Mouse (Mus musculus) retina, postnatal 7 days (tissue): ENCODE results near the gene Myo16.

Experiments used
- DNase-seq: peaks from one replicate; pipeline ENCODE4 v3.0.0-alpha.2; 2012; ENCODE audit warnings: low read depth, low spot score

Gene Myo16

GRCm38 (mm10) chr8:10613371-10613770, 459.7 kb downstream of the Myo16 start:
- DNase-seq, result no peak

GRCm38 (mm10) chr8:10619689-10620088, 466.0 kb downstream of the Myo16 start:
- DNase-seq, result no peak

GRCm38 (mm10) chr8:10625262-10625661, 471.6 kb downstream of the Myo16 start:
- no peak for DNase-seq

- no peak for DNase-seq
Measured at GRCm38 (mm10) chr8:10628725-10629124, 475.0 kb downstream of the Myo16 start.

GRCm38 (mm10) chr8:10629862-10630261, 476.2 kb downstream of the Myo16 start:
- DNase-seq, result no peak

- DNase-seq, result no peak
Measured at GRCm38 (mm10) chr8:10631006-10631405, 477.3 kb downstream of the Myo16 start.

- no peak for DNase-seq
Measured at GRCm38 (mm10) chr8:10632603-10633002, 478.9 kb downstream of the Myo16 start.

- no peak for DNase-seq
Measured at GRCm38 (mm10) chr8:10633360-10634140, 479.8 kb downstream of the Myo16 start.

- no peak for DNase-seq
Measured at GRCm38 (mm10) chr8:10634421-10634820, 480.7 kb downstream of the Myo16 start.

GRCm38 (mm10) chr8:10638871-10639270, 485.2 kb downstream of the Myo16 start:
- DNase-seq, result no peak

GRCm38 (mm10) chr8:10640176-10640810, 486.6 kb downstream of the Myo16 start:
- DNase-seq, result no peak

- DNase-seq, result no peak
Measured at GRCm38 (mm10) chr8:10640859-10641258, 487.1 kb downstream of the Myo16 start.

- DNase-seq, result no peak
Measured at GRCm38 (mm10) chr8:10641343-10641742, 487.6 kb downstream of the Myo16 start.

GRCm38 (mm10) chr8:10643244-10643643, 489.5 kb downstream of the Myo16 start:
- DNase-seq, result no peak

- peak; percentile 25 for DNase-seq
Measured at GRCm38 (mm10) chr8:10644481-10644880, 490.8 kb downstream of the Myo16 start.

GRCm38 (mm10) chr8:10645740-10646139, 492.0 kb downstream of the Myo16 start:
- DNase-seq, result no peak

- no peak for DNase-seq
Measured at GRCm38 (mm10) chr8:10646485-10646884, 492.8 kb downstream of the Myo16 start.

- no peak for DNase-seq
Measured at GRCm38 (mm10) chr8:10651546-10652315, 498.0 kb downstream of the Myo16 start.

- DNase-seq, result no peak
Measured at GRCm38 (mm10) chr8:10653282-10653681, 499.6 kb downstream of the Myo16 start.

GRCm38 (mm10) chr8:10654922-10655518, 501.3 kb downstream of the Myo16 start:
- DNase-seq, result no peak

- no peak for DNase-seq
Measured at GRCm38 (mm10) chr8:10663770-10664470, 510.2 kb downstream of the Myo16 start.
